Mouse (Mus musculus) kidney, adult 2 months (tissue): ENCODE measurements around the gene Abl1. TPM values are rescaled to one million over a fixed set of nuclear protein-coding genes. Genes with fewer than 3 reads are reported as not detected.

Source experiments
- DNase-seq: peaks from one replicate; pipeline ENCODE4 v3.0.0; 2021
- H3K27ac ChIP-seq: fragments of 200-500 bp; 2 replicates; pipeline ENCODE4 v1.5.1; 2012; ENCODE audit warnings: low read depth, low read length, control low read depth, inconsistent platforms; ENCODE audit not compliant: insufficient read depth
- H3K27me3 ChIP-seq: fragments of 200-500 bp; replicated peaks from 2 replicates; pipeline ENCODE4 v1.6.1; 2012; ENCODE audit warnings: mild to moderate bottlenecking, moderate library complexity, low read length, inconsistent platforms; ENCODE audit not compliant: control insufficient read depth, insufficient read depth
- H3K36me3 ChIP-seq: fragments of 200-500 bp; 2 replicates; pipeline ENCODE4 v1.6.1; 2012; ENCODE audit warnings: mild to moderate bottlenecking, moderate library complexity, low read length, inconsistent platforms; ENCODE audit not compliant: control insufficient read depth, insufficient read depth
- H3K4me1 ChIP-seq: fragments of 200-500 bp; 2 replicates; pipeline ENCODE4 v1.6.1; 2011; ENCODE audit warnings: low read length; ENCODE audit not compliant: control insufficient read depth, insufficient read depth
- H3K4me3 ChIP-seq: fragments of 200-500 bp; 2 replicates; pipeline ENCODE4 v1.5.1; 2011; ENCODE audit warnings: mild to moderate bottlenecking, low read depth, low read length, control low read depth; ENCODE audit not compliant: insufficient read depth
- CTCF ChIP-seq: fragments of 200-500 bp; conservative IDR thresholded peaks from 2 replicates; pipeline ENCODE4 v1.5.1; 2011; ENCODE audit warnings: low read depth, mild to moderate bottlenecking, control low read depth, low read length, moderate library complexity, mixed read lengths; ENCODE audit not compliant: insufficient read depth, insufficient read length
- POLR2A ChIP-seq: fragments of 200-500 bp; IDR thresholded peaks from one replicate; pipeline ENCODE4 v1.6.1; 2011; ENCODE audit warnings: low read depth, low read length, control low read depth
- WGBS: fragments of 180-500 bp; shearing (Covaris S2); methylation state at CpG from one replicate; pipeline ENCODE4 v1.1.7; 2018; 5-methylcytosine and 5-hydroxymethylcytosine counted together
- polyA plus RNA-seq: library from polyadenylated mRNA; depleted of rRNA; stranded (reverse); fragments of >200 nt; gene quantifications from 2 replicates; pipeline ENCODE4 v1.2.3, GENCODE M21; 2012

The Abl1 gene
- polyA plus RNA-seq, 1 experiment, result 30.5 TPM

- Histone ChIP-seq H3K4me3 (no peak overlapping the region), H3K27me3 (no peaks in the 10 kb centered on the region), H3K4me1 (peaks cover 19% of the 10 kb centered on the region), H3K36me3 (no peaks in the 10 kb centered on the region), H3K27ac (no peak overlapping the region)
- TF ChIP-seq POLR2A, result no peak
- no peak for TF ChIP-seq CTCF
- DNase-seq, result no peak
Observed at GRCm38 (mm10) chr2:31745741-31746243, 57.6 kb downstream of the Abl1 start.

GRCm38 (mm10) chr2:31746835-31747234, 58.7 kb downstream of the Abl1 start:
- Histone ChIP-seq H3K27ac (no peak overlapping the region), H3K4me1 (peaks cover 19% of the 10 kb centered on the region), H3K36me3 (no peaks in the 10 kb centered on the region), H3K27me3 (no peaks in the 10 kb centered on the region), H3K4me3 (no peak overlapping the region)
- TF ChIP-seq POLR2A (no peak), CTCF (no peak)
- DNase-seq, result no peak
- 69% methylated on average over 4 of the region's 4 CpGs for WGBS

- no peak for DNase-seq
- Histone ChIP-seq H3K4me3 (no peak overlapping the region), H3K27ac (peak overlapping the region; percentile 6; the same call in 1 of the 2 replicates), H3K36me3 (no peaks in the 10 kb centered on the region), H3K27me3 (no peaks in the 10 kb centered on the region), H3K4me1 (peaks cover 16% of the 10 kb centered on the region)
- WGBS, result 31% methylated on average over 10 of the region's 10 CpGs
- TF ChIP-seq CTCF (no peak), POLR2A (no peak)
Observed at GRCm38 (mm10) chr2:31749046-31749709, 61.0 kb downstream of the Abl1 start.

- H3K27ac ChIP-seq, result no peak overlapping the region
- H3K4me1 ChIP-seq, result peaks cover 11% of the 10 kb centered on the region; the same call in 1 of the 2 replicates
- WGBS, result 87% methylated on average over 5 of the region's 5 CpGs
- H3K27me3 ChIP-seq, result no peaks in the 10 kb centered on the region
- no peak overlapping the region for H3K4me3 ChIP-seq
- DNase-seq, result no peak
- TF ChIP-seq POLR2A (no peak), CTCF (no peak)
- H3K36me3 ChIP-seq, result no peaks in the 10 kb centered on the region
Observed at GRCm38 (mm10) chr2:31750133-31750532, 62.0 kb downstream of the Abl1 start.

- DNase-seq, result no peak
- TF ChIP-seq CTCF, result no peak
- TF ChIP-seq POLR2A, result no peak
- Histone ChIP-seq H3K27ac (no peak overlapping the region), H3K4me3 (no peak overlapping the region), H3K4me1 (peaks cover 17% of the 10 kb centered on the region), H3K36me3 (no peaks in the 10 kb centered on the region), H3K27me3 (no peaks in the 10 kb centered on the region)
Observed at GRCm38 (mm10) chr2:31757472-31757871, 69.3 kb downstream of the Abl1 start.

GRCm38 (mm10) chr2:31758966-31759365, 70.8 kb downstream of the Abl1 start:
- Histone ChIP-seq H3K4me3 (no peak overlapping the region), H3K27me3 (no peaks in the 10 kb centered on the region), H3K27ac (no peak overlapping the region), H3K4me1 (peaks cover 26% of the 10 kb centered on the region), H3K36me3 (no peaks in the 10 kb centered on the region)
- DNase-seq, result no peak
- no peak for TF ChIP-seq POLR2A
- TF ChIP-seq CTCF, result no peak
- 76% methylated on average over 5 of the region's 5 CpGs for WGBS

GRCm38 (mm10) chr2:31759751-31760460, 71.7 kb downstream of the Abl1 start:
- 1% methylated on average over 42 of the region's 42 CpGs for whole genome bisulfite sequencing
- Histone ChIP-seq H3K27ac (peak overlapping the region; percentile 96), H3K27me3 (no peaks in the 10 kb centered on the region), H3K4me1 (peaks cover 26% of the 10 kb centered on the region), H3K36me3 (no peaks in the 10 kb centered on the region), H3K4me3 (peak overlapping the region; percentile 69)
- TF ChIP-seq POLR2A (no peak), CTCF (no peak)
- DNase-seq, result peak; percentile 85
